Mouse (Mus musculus): ENCODE measurements around the gene Phactr3.
"Not testable (repeated sequence)": the region's sequence is repeated elsewhere in the genome, so short reads cannot be mapped to it uniquely, and the experiment has no call there.

The Phactr3 gene

DNA sequence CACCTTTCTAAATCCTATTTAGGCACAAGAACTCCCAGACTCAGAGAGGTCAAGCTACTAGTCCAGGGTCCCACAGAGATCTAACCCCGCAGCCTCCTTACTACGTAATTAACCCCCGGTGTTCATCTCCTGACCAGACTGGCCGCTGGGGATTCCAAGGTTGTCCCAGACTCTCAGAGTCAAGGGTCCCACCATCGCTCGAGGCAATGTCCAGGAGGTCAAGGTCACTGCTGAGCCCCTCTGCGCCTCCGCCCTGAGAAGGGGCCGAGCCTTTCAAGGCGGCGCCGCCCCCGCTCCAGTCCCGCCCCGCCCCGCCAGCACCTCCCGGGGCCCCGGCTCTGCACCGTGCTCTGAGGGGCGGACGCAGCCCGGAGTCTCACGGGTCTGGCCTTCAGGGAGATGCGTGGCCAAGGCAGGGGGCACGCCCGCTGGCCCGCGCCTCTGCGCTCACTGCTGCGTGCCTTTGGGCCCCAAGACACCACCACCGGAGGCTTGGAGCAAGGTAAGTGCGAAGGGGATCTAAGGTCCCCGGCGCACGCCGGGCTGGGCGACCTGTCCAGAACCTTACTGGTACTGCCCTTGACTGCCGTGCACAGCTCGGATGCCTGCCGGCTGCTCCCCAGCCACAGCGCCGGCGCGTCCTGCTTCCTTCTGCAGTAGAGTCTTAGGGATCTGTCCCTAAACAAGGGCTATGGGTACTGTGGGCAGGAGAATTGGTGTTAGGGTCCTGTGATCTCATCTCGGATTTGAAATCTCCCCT lies at the start of gene Phactr3:
TSS of gene Phactr3 (plus strand) at position 175 of the 760 bp plus-strand sequence.
- DNase-seq (ENCODE audit: low spot score), result no peak

DNA sequence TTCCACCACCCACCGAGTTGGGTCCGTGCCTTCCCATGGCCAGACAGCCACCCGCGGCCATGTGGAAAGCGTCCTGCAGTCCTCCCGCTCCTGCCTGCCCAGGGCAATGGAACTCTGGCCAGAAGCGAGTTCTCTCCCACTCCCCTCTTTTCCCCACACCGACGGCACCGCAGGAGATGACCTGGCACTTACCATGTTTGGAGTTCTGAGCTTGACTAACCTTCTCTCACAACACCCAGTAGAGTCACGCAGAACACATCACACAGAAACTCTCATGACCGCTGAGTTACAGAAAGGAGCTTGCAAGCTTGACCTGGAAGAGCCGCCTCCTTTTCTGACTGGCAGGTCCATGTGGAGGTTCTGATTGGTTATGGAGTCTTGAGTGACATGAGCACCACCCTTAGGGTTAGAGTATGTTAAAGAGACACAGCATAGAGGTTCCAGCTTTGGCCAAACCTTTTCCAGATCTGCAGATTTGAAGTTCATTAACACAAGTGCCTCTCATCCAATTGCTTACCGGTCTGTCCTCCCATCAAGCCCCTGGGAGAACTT lies 40.5 kb upstream of the Phactr3 start, which contains the start of gene Zfp931:
TSS of gene Zfp931 (minus strand) at position 311 of the 552 bp plus-strand sequence.
- DNase-seq (ENCODE audit: low spot score), result not testable (repeated sequence)

DNA sequence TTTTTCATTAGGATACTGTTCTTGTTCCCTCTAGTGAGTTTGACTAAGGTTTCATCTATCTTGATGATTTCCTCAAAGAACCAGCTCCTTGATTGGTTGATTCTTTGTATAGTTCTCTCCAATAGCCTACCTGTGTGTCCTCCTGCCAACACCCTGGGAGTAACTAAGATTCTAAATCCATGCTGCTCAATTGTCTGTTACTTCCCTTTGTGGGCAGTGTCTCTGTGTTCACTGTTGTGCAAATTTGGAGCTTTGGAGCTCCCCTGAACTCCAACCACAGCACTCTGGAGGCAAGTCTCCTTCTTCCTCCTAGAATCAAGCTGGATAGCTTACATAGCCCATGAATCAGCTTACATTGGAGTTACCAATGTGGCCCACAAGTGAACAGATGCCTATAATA lies 29.2 kb upstream of the Phactr3 start:
- DNase-seq (ENCODE audit: low spot score), result no peak

DNA sequence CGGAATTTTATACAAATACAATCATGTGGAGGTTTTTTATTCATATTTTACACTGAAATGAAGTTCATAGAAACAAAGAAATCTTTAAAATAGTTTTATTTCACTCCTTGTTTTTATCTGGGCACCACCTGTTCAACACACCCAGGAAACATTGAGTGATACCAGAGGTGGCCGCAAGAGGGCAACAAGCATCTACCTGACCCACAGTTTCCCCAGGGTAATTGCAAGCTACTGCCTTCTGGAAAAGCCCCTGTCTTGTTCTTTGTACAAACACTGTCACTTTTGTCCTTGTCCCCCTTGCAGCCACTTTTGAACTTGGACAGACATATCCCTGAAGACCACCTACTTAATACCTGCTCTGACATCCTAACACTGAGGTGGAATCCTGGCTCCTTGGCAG lies 20.8 kb upstream of the Phactr3 start:
- DNase-seq (ENCODE audit: low spot score), result peak; percentile 43

- peak; percentile 56 for DNase-seq (ENCODE audit: low spot score)
Measured at GRCm38 (mm10) chr2:178101957-178102356, 16.8 kb upstream of the Phactr3 start.

- peak; percentile 21 for DNase-seq (ENCODE audit: low spot score)
Measured at GRCm38 (mm10) chr2:178117946-178118345, 829 bp upstream of the Phactr3 start.

DNA sequence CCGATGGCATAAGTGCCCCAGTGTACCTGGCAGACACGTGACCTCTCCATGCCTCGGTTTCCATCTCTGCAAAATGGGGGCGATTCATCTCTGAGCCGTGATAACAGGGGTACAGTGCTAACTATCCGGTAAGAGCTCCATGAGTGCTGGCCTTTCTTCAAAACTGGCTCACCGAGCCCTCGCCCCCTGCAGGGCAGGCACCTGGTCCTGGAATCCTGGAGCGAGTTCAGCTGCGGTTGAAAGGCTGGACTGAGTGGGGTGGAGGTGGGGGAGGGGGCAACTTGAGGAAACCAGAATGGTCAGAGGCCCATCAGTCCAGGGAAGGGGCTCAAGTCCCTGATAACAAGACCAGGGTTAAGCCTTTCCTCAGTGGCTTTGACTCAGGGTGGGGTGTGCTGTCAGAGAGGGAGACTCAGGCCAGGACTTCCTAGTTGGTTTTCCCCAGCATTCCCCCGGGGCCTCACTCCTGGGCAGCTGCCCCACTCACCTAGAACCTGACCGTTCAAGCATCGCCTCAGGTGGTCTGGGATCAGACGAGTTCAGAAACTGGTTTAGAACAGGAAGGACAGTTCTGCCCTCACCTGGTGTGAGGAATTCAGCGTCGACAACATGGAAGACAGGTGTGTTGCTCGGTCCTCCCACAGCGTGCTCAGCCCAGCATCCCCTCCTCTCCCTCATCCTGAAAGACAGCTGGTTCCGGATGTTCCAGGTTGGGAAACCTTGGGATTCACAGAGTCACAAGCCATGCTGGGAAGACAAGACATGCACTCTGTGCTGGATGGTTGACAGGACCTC lies 983 bp downstream of the Phactr3 start:
- DNase-seq (ENCODE audit: low spot score), result no peak

DNA sequence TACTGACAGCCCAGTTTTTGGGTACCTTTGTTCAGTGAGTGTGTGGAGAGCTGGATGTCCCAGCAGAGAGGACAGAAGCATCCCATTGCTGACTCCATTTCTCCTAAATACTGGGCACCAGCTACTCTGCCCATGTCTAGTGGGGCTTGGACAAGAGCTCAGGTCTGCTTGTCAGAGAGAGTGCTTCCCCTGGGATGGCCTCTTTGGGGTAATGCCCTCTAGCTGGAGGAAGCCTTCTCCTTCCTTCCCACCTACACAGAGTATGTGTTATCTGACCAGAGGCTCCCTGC lies 1.5 kb downstream of the Phactr3 start:
- DNase-seq (ENCODE audit: low spot score), result no peak

DNA sequence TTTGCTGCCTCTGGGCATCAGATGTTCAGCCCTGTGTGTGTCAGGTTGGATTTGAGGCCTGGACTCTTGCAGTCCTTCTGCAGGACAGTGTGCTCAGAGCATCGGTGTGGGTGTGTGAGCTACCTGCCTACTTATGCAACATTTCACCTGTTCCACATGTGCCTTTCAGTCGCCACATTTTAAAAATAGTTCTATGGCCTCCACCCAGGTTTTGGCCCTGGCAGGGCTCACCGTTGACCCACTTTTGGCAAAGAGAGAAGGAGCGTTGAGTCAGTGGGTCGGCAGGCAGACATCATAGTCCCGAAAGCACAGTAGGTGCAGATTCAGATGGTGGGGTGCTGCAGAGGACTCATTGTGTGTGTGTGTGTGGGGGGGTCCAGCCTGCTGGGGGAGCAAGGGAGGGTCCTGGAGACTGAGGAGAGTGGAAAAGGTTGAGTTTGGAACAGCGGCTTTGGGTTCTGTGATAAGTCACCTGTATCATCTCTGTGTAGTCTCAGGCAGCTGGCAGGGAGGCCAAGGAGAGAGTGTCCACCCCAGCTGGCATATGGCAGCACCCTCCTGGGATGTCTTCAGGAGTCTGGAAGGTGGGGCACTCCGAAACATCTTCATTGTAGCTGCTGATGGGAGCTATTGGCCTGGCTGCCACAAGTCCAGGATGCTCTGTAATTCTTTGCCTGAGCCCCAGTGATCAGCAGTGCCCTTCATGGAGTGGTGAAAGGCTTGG lies 2.0 kb downstream of the Phactr3 start:
- DNase-seq (ENCODE audit: low spot score), result no peak

GRCm38 (mm10) chr2:178121375-178121688 lies 2.6 kb downstream of the Phactr3 start:
- DNase-seq (ENCODE audit: low spot score), result no peak

DNA sequence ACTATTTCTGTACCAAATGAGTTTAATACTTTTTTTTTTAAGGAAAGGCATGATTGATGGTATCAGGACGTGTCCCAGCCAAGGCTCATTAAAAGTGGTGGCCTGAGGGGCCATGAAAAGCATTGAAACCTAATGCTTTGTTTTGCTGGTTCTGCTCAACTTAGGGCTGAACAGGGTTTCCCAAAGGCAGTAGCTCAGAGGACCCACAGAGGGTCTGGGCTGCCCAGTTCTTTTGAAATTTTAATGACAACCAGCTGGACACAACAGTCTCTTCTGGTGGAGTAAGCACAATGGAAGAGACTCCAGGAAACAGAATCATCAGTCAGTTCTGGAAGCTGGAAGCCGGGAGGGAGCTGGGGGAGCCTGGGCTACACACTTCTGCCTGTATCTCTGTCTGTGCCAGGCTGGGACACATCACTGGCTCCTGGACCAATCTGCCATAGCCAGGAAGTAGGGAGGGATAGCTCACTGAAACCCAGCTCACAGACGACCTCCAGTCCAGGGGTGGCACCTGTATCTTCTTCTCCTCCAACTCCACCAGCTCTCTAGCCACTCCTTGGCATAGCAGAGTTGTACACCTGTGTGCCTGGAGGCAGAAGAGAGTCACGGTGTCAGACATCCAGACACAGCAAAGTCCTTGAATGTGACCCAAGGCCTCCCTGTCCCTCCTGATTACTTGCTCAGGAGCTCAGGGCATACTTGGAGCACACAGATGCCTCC lies 3.3 kb downstream of the Phactr3 start:
- no peak for DNase-seq (ENCODE audit: low spot score)

- DNase-seq (ENCODE audit: low spot score), result no peak
Measured at GRCm38 (mm10) chr2:178123466-178123865, 4.7 kb downstream of the Phactr3 start.

DNA sequence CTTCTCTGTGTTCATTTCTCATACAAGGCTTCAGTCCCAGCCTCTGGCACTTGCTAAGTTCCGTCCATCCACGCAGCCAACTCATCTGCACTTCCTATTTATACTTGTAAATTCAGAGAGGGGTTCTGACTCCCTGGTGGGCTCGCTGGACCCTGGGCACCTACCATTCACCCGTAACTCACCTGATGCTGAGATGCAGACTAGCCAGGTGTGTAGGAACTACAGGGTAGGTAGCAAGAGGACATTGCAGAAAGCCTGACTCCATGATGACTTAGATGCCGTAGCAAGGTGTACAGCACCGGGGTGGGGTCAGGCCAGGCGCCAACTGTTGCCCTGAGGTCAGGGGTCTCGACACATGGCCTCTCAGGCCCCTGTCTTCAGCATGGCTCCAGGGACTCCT lies 6.7 kb downstream of the Phactr3 start:
- no peak for DNase-seq (ENCODE audit: low spot score)

DNA sequence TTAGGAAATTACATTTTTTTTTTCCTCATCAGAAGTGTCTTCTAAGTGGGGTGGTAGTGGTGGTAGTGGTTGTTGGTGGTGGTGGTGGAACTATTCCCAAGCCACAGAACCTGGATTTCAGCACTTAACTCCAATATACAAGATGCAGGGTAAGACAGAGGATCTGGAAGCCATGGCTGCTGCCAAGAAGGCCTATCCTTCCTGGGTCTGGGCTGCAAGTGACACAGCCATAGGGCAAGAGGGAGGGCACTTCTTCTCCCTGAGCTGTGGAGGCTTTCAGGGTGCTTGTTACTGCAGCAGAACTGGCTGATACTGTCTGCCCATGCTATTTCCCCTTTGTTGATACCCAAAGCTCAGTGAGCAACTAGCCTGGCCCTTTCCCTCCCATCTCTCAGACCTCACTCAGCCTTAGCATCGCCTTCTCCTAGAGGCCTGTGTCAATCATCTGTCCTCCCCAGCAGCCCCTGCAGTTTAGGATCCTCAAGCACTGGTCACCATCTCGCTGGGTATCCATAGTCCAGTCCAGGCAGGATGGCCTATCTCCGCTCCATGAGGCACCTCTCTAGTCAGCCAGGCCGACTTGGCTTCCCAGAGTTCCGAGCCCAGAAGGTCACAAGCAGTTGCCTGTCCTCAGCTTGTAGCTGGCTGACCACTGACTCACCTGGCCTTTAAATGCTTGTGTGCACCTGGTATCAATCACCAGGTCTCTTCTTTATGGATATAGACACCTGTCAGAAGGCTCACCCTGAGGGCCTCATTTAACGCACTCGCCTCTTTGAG lies 7.5 kb downstream of the Phactr3 start:
- DNase-seq (ENCODE audit: low spot score), result no peak

GRCm38 (mm10) chr2:178128594-178128993 lies 9.8 kb downstream of the Phactr3 start:
- DNase-seq (ENCODE audit: low spot score), result no peak

DNA sequence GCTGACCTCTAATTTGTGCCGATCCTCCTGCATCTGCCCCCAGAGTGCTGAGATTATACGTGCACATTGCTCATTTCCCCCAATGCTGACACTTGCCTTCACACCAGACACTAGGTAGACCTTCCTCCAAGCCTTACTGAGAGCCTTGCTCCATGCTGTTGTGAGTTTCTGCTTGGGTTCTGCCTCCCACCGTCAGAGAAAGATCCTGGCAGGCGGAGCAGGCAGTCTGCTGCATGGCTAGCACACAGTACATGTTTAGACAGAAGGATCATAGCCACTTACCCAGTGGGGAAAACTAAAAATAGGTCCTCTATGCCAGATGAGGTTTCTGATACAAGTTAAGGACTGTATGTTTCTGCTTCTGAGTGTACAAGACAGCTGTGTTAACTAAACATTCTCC lies 10.4 kb downstream of the Phactr3 start:
- DNase-seq (ENCODE audit: low spot score), result no peak

- no peak for DNase-seq (ENCODE audit: low spot score)
Measured at GRCm38 (mm10) chr2:178129676-178130075, 10.9 kb downstream of the Phactr3 start.

GRCm38 (mm10) chr2:178130536-178130935 lies 11.8 kb downstream of the Phactr3 start:
- no peak for DNase-seq (ENCODE audit: low spot score)

GRCm38 (mm10) chr2:178131011-178131410 lies 12.2 kb downstream of the Phactr3 start:
- DNase-seq (ENCODE audit: low spot score), result no peak

- DNase-seq (ENCODE audit: low spot score), result no peak
Measured at GRCm38 (mm10) chr2:178131606-178132365, 13.0 kb downstream of the Phactr3 start.

Measured in adipocyte (in vitro differentiated cells).